Mouse (Mus musculus) olfactory bulb, adult 2 months (tissue): Measurements from ENCODE around the gene Pdcd1lg2. TPM values are rescaled to one million over a fixed set of nuclear protein-coding genes. Genes with fewer than 3 reads are reported as not detected.
"Not testable (repeated sequence)": the region's sequence is repeated elsewhere in the genome, so short reads cannot be mapped to it uniquely, and the experiment has no call there.

ENCODE experiments used
- H3K27ac ChIP-seq: fragments of 200-500 bp; 2 replicates; pipeline ENCODE4 v1.5.1; 2012; ENCODE audit warnings: low read depth, low read length; ENCODE audit not compliant: insufficient read depth
- H3K4me1 ChIP-seq: fragments of 200-500 bp; 2 replicates; pipeline ENCODE4 v1.6.1; 2012; ENCODE audit warnings: low read length; ENCODE audit not compliant: control insufficient read depth, insufficient read depth
- H3K4me3 ChIP-seq: fragments of 200-500 bp; 2 replicates; pipeline ENCODE4 v1.5.1; 2012; ENCODE audit warnings: mild to moderate bottlenecking, low read depth, low read length, moderate library complexity; ENCODE audit not compliant: insufficient read depth
- CTCF ChIP-seq: fragments of 200-500 bp; IDR thresholded peaks from 2 replicates; pipeline ENCODE4 v1.5.1; 2012; ENCODE audit warnings: low read depth, mild to moderate bottlenecking, low read length, moderate library complexity; ENCODE audit not compliant: insufficient read depth
- POLR2A ChIP-seq: fragments of 200-500 bp; IDR thresholded peaks from 2 replicates; pipeline ENCODE4 v1.6.1; 2012; ENCODE audit warnings: mild to moderate bottlenecking, low read depth, low read length, moderate library complexity; ENCODE audit not compliant: insufficient read depth
- WGBS: fragments of 180-500 bp; shearing (Covaris S2); methylation state at CpG from one replicate; pipeline ENCODE4 v1.1.7; 2018; 5-methylcytosine and 5-hydroxymethylcytosine counted together
- polyA plus RNA-seq: library from polyadenylated mRNA; stranded (reverse); fragments of >200 nt; gene quantifications from 2 replicates; pipeline ENCODE4 v1.2.4, GENCODE M21; 2012; ENCODE audit warnings: low replicate concordance; ENCODE audit not compliant: missing spikeins, insufficient read depth, insufficient read length

Gene Pdcd1lg2
- polyA plus RNA-seq, 1 experiment: not detected

- H3K4me3 ChIP-seq: no peak overlapping the region
- H3K4me1 ChIP-seq: no peaks in the 10 kb centered on the region
- no peak for TF ChIP-seq CTCF
- TF ChIP-seq POLR2A: no peak
- WGBS: 72% methylated on average over 6 of the region's 6 CpGs
- no peak overlapping the region for H3K27ac ChIP-seq
These were observed 2.0 kb downstream of the Pdcd1lg2 start for GRCm38 (mm10) chr19:29412476-29413420.

- Histone ChIP-seq H3K27ac (no peak overlapping the region), H3K4me1 (no peaks in the 10 kb centered on the region), H3K4me3 (no peak overlapping the region)
- TF ChIP-seq POLR2A (no peak), CTCF (no peak)
- WGBS: 95% methylated on average over 3 of the region's 3 CpGs
These were observed 3.8 kb downstream of the Pdcd1lg2 start for GRCm38 (mm10) chr19:29414513-29414912.

GRCm38 (mm10) chr19:29414917-29415316 lies 4.2 kb downstream of the Pdcd1lg2 start:
- H3K4me3 ChIP-seq, H3K27ac ChIP-seq, H3K4me1 ChIP-seq: not testable (repeated sequence)

- TF ChIP-seq POLR2A (no peak), CTCF (no peak)
- Histone ChIP-seq H3K27ac (no peak overlapping the region), H3K4me3 (no peak overlapping the region), H3K4me1 (no peaks in the 10 kb centered on the region)
- 84% methylated on average over 3 of the region's 3 CpGs for whole genome bisulfite sequencing
These were observed 5.7 kb downstream of the Pdcd1lg2 start for GRCm38 (mm10) chr19:29416393-29416902.

GRCm38 (mm10) chr19:29417188-29417587 lies 6.5 kb downstream of the Pdcd1lg2 start:
- TF ChIP-seq POLR2A (no peak), CTCF (no peak)
- no peak overlapping the region for H3K27ac ChIP-seq
- 91% methylated on average over 2 of the region's 2 CpGs for whole genome bisulfite sequencing
- no peak overlapping the region for H3K4me3 ChIP-seq
- H3K4me1 ChIP-seq: peaks cover 4% of the 10 kb centered on the region

GRCm38 (mm10) chr19:29417894-29418293 lies 7.2 kb downstream of the Pdcd1lg2 start:
- peaks cover 6% of the 10 kb centered on the region for H3K4me1 ChIP-seq
- no peak overlapping the region for H3K4me3 ChIP-seq
- TF ChIP-seq POLR2A: no peak
- WGBS: 64% methylated on average over 2 of the region's 2 CpGs
- no peak overlapping the region for H3K27ac ChIP-seq

GRCm38 (mm10) chr19:29418661-29419115 lies 8.0 kb downstream of the Pdcd1lg2 start:
- H3K4me1 ChIP-seq: peaks cover 6% of the 10 kb centered on the region
- no peak overlapping the region for H3K4me3 ChIP-seq
- 51% methylated on average over 9 of the region's 9 CpGs for WGBS
- TF ChIP-seq POLR2A (no peak), CTCF (no peak)
- H3K27ac ChIP-seq: no peak overlapping the region

- H3K27ac ChIP-seq: no peak overlapping the region
- no peak overlapping the region for H3K4me3 ChIP-seq
- no peak for TF ChIP-seq POLR2A
- no peak for TF ChIP-seq CTCF
- WGBS: 72% methylated on average over 3 of the region's 3 CpGs
- peaks cover 6% of the 10 kb centered on the region for H3K4me1 ChIP-seq
These were observed 8.8 kb downstream of the Pdcd1lg2 start for GRCm38 (mm10) chr19:29419506-29419905.

- peaks cover 6% of the 10 kb centered on the region for H3K4me1 ChIP-seq
- no peak overlapping the region for H3K4me3 ChIP-seq
- TF ChIP-seq CTCF: no peak
- TF ChIP-seq POLR2A: no peak
- H3K27ac ChIP-seq: no peak overlapping the region
These were observed 9.2 kb downstream of the Pdcd1lg2 start for GRCm38 (mm10) chr19:29419946-29420345.
